Mouse (Mus musculus) activated CD4-positive, CD25-positive, alpha-beta regulatory T cell, adult 9 weeks (primary cell): ENCODE data around the gene Setd3. TPM values are rescaled to one million over a fixed set of nuclear protein-coding genes. Genes with fewer than 3 reads are reported as not detected.

Source experiments
- polyA plus RNA-seq: library from polyadenylated mRNA; unstranded; fragments of 100-300 nt; shearing (Covaris generic); gene quantifications from one replicate; pipeline ENCODE4 v1.2.1, GENCODE M21; 2017

Gene Setd3
- polyA plus RNA-seq = 43.2 TPM

GRCm38 (mm10) chr12:108179246-108179320 is at the start of gene Setd3:
TSS of gene Setd3 (minus strand) at chr12:108179314.

GRCm38 (mm10) chr12:108179321-108180266 is 480 bp upstream of the Setd3 start, which contains the start of gene Ccnk:
TSS of gene Ccnk (plus strand) at chr12:108179579.

Other genes starting within 250 kb of the Setd3 start
- gene Bcl11b, start 175.7 kb downstream of the Setd3 start, polyA plus RNA-seq = 24.8 TPM
- 4.3 TPM for gene Ccnk, start 265 bp upstream of the Setd3 start, polyA plus RNA-seq
- not detected for gene Ccdc85c, start 96.1 kb upstream of the Setd3 start, polyA plus RNA-seq
- gene Hhipl1, start 127.0 kb upstream of the Setd3 start, polyA plus RNA-seq = not detected
- gene Cyp46a1, start 155.1 kb upstream of the Setd3 start, polyA plus RNA-seq = not detected
- 0.46 TPM for gene Eml1, start 191.6 kb upstream of the Setd3 start, polyA plus RNA-seq